Mouse (Mus musculus) limb, embryonic 14.5 days (tissue): ENCODE data around the gene Hnrnpul2. TPM values are rescaled to one million over a fixed set of nuclear protein-coding genes. Genes with fewer than 3 reads are reported as not detected.
A peak's percentile ranks its signal among the peaks of the same experiment; 100 is the strongest.

ENCODE experiments used
- ATAC-seq: fragments of 200-750 bp; cut with Nextera tagmentation; 2 replicates; pipeline ENCODE4 v1.8.0; 2017; ENCODE audit warnings: low read depth, moderate number of reproducible peaks, moderate TSS enrichment; ENCODE audit not compliant: low FRiP score
- DNase-seq: peaks from one replicate; pipeline ENCODE4 v3.0.0-alpha.2; 2015; ENCODE audit warnings: low spot score
- H3K27ac ChIP-seq: fragments of 300-500 bp; sonication (generic); replicated peaks from 2 replicates; pipeline ENCODE4 v1.5.1; 2014; ENCODE audit warnings: low read depth, mild to moderate bottlenecking, low read length, moderate library complexity, mixed read lengths
- H3K27me3 ChIP-seq: fragments of 300-500 bp; sonication (generic); 2 replicates; pipeline ENCODE4 v1.6.1; 2014; ENCODE audit warnings: low read length, mixed read lengths; ENCODE audit not compliant: control insufficient read depth, insufficient read depth
- H3K36me3 ChIP-seq: fragments of 300-500 bp; sonication (generic); 2 replicates; pipeline ENCODE4 v1.6.1; 2014; ENCODE audit warnings: mild to moderate bottlenecking, low read length, moderate library complexity, mixed read lengths; ENCODE audit not compliant: control insufficient read depth, insufficient read depth
- H3K4me1 ChIP-seq: fragments of 300-500 bp; sonication (generic); 2 replicates; pipeline ENCODE4 v1.6.1; 2014; ENCODE audit warnings: antibody characterized with exemption, low read length, mixed read lengths; ENCODE audit not compliant: control insufficient read depth, insufficient read depth
- H3K4me2 ChIP-seq: fragments of 300-500 bp; sonication (generic); replicated peaks from 2 replicates; pipeline ENCODE4 v1.6.1; 2014; ENCODE audit warnings: low read depth, mild to moderate bottlenecking, low read length, moderate library complexity; ENCODE audit not compliant: severe bottlenecking
- H3K4me3 ChIP-seq: fragments of 300-500 bp; sonication (generic); replicated peaks from 2 replicates; pipeline ENCODE4 v1.5.1; 2014; ENCODE audit warnings: low read length
- H3K9ac ChIP-seq: fragments of 300-500 bp; sonication (generic); 2 replicates; pipeline ENCODE4 v1.6.1; 2014; ENCODE audit warnings: mild to moderate bottlenecking, low read depth, low read length, moderate library complexity; ENCODE audit not compliant: severe bottlenecking
- H3K9me3 ChIP-seq: fragments of 300-500 bp; sonication (generic); 2 replicates; pipeline ENCODE4 v1.6.1; 2016; ENCODE audit warnings: low read length; ENCODE audit not compliant: control insufficient read depth
- POLR2A ChIP-seq: fragments of 200-500 bp; IDR thresholded peaks from 2 replicates; pipeline ENCODE4 v1.8.0; 2012; ENCODE audit warnings: inconsistent platforms, mild to moderate bottlenecking, moderate library complexity, borderline replicate concordance; ENCODE audit not compliant: insufficient read depth, insufficient read length; ENCODE audit errors: extremely low read depth
- WGBS: fragments of 180-500 bp; shearing (Covaris S2); extraction: QIAGEN DNeasy Blood & Tissue Kit; methylation state at CpG from one replicate; pipeline ENCODE4 v1.1.7; 2014; 5-methylcytosine and 5-hydroxymethylcytosine counted together
- polyA plus RNA-seq, 2 experiments: library from polyadenylated mRNA; depleted of rRNA in 1 of 2; stranded (reverse) in 1 of 2; unstranded in 1 of 2; fragments of >200 nt; fragmentation: Nextera tagmentation in 1 of 2; extraction: Ambion mirVana in 1 of 2; gene quantifications; 2 replicates each; pipeline versions ENCODE4 v1.2.1 to v1.2.3; 2012 to 2014

The Hnrnpul2 gene
- polyA plus RNA-seq, 2 experiments, result 9.6 to 88.6 TPM

- Histone ChIP-seq H3K9ac (peak overlapping the region; percentile 77), H3K4me1 (peaks cover 25% of the 10 kb centered on the region), H3K4me3 (peak overlapping the region; percentile 51), H3K4me2 (peak overlapping the region; percentile 76), H3K36me3 (peaks cover 35% of the 10 kb centered on the region), H3K27ac (peak overlapping the region; percentile 97), H3K27me3 (no peaks in the 10 kb centered on the region), H3K9me3 (no peaks in the 10 kb centered on the region)
- no peak for DNase-seq
- 21% methylated on average over 15 of the region's 15 CpGs for WGBS
- ATAC-seq, result peak; percentile 27; the same call in 1 of the 2 replicates
- TF ChIP-seq POLR2A, result no peak
These were observed 18.4 kb downstream of the Hnrnpul2 start for GRCm38 (mm10) chr19:8838041-8838730.

DNA sequence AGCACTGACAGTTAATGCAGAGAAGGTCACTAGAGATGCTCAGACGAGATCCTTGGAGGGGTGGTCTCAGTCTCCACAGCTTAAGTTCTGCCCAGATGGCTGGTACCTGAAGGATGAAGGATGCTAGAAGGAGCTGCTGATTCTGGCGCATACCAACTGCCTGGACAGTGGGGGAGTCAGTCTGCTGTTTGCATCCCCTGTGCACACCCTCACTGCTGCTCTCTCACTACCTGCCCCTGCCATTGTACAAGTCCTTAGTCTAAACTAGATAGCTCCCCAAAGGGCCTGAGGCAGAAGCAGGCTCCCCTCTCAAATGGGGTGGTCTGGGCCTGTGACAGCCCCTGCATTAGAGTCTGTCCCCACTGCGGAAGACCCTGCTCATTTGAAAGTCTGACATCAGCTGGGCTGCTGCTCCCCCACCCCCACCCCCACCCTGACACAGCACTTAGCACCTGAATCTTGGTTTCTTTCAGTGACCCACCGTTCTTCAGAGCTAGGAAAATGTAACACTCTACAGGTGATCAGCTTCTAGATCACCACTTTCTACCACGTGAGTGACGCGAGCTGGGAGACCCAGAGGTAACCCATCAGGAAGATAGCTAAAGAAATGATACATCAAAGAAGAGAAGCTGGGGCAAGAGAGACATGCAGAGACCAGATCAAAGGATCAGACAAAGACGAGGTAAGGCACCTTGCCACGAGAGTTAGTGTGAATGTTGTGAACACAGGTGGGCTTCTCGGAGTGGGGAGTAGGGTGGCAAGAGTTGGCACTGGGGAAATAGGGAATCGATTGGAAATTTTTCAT lies 19.5 kb downstream of the Hnrnpul2 start, which contains the start of gene Gng3:
TSS of gene Gng3 (minus strand) at position 92 of the 805 bp plus-strand sequence.
- peak within 1 kb of the TSS; percentile 97 for H3K27ac ChIP-seq
- no peaks in the 10 kb centered on the region for H3K9me3 ChIP-seq
- peaks cover 26% of the 10 kb centered on the region for H3K36me3 ChIP-seq
- H3K27me3 ChIP-seq, result no peaks in the 10 kb centered on the region
- H3K4me2 ChIP-seq, result peak within 1 kb of the TSS; percentile 76
- peak within 1 kb of the TSS; percentile 77 for H3K9ac ChIP-seq
- no peak for TF ChIP-seq POLR2A
- H3K4me1 ChIP-seq, result peaks cover 25% of the 10 kb centered on the region
- 58% methylated on average over 11 of the region's 11 CpGs for WGBS
- ATAC-seq, result no peak
- DNase-seq, result no peak
- H3K4me3 ChIP-seq, result peak within 1 kb of the TSS; percentile 51

DNA sequence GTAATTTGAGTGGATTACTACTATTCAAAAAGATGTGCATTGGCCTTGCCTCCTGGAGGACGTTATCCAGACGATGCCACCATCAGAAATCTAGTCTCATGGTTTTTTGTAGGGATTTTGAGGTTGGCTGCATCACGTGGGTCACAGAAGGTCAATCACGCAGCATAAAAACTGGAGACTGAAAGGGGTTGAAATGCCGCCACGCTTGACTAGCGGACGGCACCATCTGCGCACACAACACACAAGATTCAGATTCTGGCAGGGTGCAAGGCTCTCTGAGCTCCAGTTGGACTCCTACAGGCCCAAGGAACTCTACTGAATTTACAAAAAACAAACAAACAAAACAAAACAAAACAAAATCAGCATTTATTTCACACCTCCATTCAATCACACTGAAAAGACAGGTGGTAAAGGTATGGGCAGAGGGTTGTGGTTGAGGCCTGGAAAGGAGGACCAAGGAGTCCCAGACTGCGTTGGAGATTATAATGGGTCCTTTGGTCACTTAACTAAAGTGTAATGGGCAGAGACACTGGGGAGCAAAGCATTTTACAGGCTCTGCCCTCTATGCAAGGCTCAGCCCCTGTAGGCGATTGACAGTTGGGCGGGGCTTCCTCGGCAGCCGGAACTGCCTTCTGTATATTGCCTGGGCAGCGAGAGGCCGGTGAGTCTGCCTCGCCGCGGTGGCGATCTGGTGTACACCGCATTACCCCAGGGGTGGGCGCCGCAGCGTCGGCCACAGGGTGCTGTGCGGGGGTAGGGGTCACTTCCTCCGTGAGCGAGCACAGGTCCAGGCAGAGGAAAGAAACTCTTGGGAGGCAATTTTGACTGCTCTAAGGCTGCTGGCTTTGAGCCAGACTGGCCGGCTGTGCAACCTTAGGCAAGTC lies 20.3 kb downstream of the Hnrnpul2 start:
- Histone ChIP-seq H3K4me1 (peaks cover 25% of the 10 kb centered on the region), H3K4me3 (peak overlapping the region; percentile 39), H3K36me3 (peaks cover 19% of the 10 kb centered on the region), H3K27ac (no peak overlapping the region), H3K9me3 (no peaks in the 10 kb centered on the region), H3K9ac (peak overlapping the region; percentile 59), H3K27me3 (no peaks in the 10 kb centered on the region), H3K4me2 (peak overlapping the region; percentile 56)
- DNase-seq (no peak), ATAC-seq (no peak)
- 23% methylated on average over 29 of the region's 29 CpGs for WGBS
- TF ChIP-seq POLR2A, result no peak

- Histone ChIP-seq H3K36me3 (peaks cover 14% of the 10 kb centered on the region), H3K9me3 (no peaks in the 10 kb centered on the region), H3K9ac (no peak overlapping the region), H3K4me1 (peaks cover 25% of the 10 kb centered on the region), H3K27me3 (no peaks in the 10 kb centered on the region), H3K4me2 (peak overlapping the region; percentile 56; the same call in 1 of the 2 replicates), H3K27ac (no peak overlapping the region), H3K4me3 (no peak overlapping the region)
- ATAC-seq (no peak), DNase-seq (no peak)
- no peak for TF ChIP-seq POLR2A
- WGBS, result 89% methylated on average over 7 of the region's 7 CpGs
These were observed 21.2 kb downstream of the Hnrnpul2 start for GRCm38 (mm10) chr19:8841012-8841411.

DNA sequence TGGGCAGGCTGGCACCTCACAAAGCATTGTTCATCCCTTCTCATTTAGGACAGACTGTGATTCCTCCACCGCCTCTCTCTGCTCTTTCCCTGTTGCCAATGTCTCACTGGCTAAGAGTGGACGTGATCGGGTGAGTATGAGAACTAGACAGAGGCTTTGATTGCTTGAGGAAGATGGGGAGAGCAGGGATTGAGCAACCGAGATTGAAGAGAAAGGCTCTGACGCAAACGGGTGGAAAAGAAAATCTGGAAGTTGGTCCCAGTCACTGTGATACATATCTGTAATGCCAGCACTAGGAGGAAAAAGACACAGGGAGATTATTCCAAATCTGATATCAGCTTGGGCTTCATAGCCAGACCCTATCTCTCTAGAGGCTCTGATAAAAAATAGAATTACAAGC lies 23.2 kb downstream of the Hnrnpul2 start:
- WGBS, result 84% methylated on average over 6 of the region's 6 CpGs
- ATAC-seq, result no peak
- H3K4me1 ChIP-seq, result peaks cover 25% of the 10 kb centered on the region

More for the DNA sequence above, 23.2 kb downstream of the Hnrnpul2 start:
- Histone ChIP-seq H3K36me3 (peaks cover 34% of the 10 kb centered on the region), H3K9ac (no peak overlapping the region), H3K4me2 (no peak overlapping the region), H3K27ac (no peak overlapping the region), H3K9me3 (no peaks in the 10 kb centered on the region), H3K4me3 (no peak overlapping the region), H3K27me3 (no peaks in the 10 kb centered on the region)
- TF ChIP-seq POLR2A, result no peak
- no peak for DNase-seq
